Mouse (Mus musculus): ENCODE results near the gene Duxbl3. TPM values are rescaled to one million over a fixed set of nuclear protein-coding genes. Genes with fewer than 3 reads are reported as not detected.
A peak's percentile ranks its signal among the peaks of the same experiment; 100 is the strongest.
"Not testable (repeated sequence)": the region's sequence is repeated elsewhere in the genome, so short reads cannot be mapped to it uniquely, and the experiment has no call there.

Gene Duxbl3
- 1 to 10 TPM; 2.4 to 2.6 TPM for total RNA-seq (2021)

GRCm38 (mm10) chr14:26257756-26258617, at the start of gene Duxbl3:
Gene Duxbl3 (plus strand): TSS chr14:26257962.
- intact Hi-C loops (cut with DNase I); DNase-seq (ENCODE audit: extremely low spot score in 1 of 2, low spot score in 2 of 2): not testable (repeated sequence)

GRCm38 (mm10) chr14:26216233-26217000, 41.3 kb upstream of the Duxbl3 start:
- intact Hi-C loops (cut with DNase I); DNase-seq (ENCODE audit: extremely low spot score in 1 of 2, low spot score in 2 of 2): not testable (repeated sequence)

GRCm38 (mm10) chr14:26237183-26237582, 20.6 kb upstream of the Duxbl3 start:
- DNase-seq (ENCODE audit: extremely low spot score in 1 of 2, low spot score in 2 of 2); intact Hi-C loops (cut with DNase I): not testable (repeated sequence)

GRCm38 (mm10) chr14:26258729-26259128, 967 bp downstream of the Duxbl3 start:
- intact Hi-C loops (cut with DNase I); DNase-seq (ENCODE audit: extremely low spot score in 1 of 2, low spot score in 2 of 2): not testable (repeated sequence)

GRCm38 (mm10) chr14:26286737-26287136, 29.0 kb downstream of the Duxbl3 start:
- DNase-seq (ENCODE audit: extremely low spot score in 1 of 2, low spot score in 2 of 2); intact Hi-C loops (cut with DNase I): not testable (repeated sequence)

GRCm38 (mm10) chr14:26293859-26294258, 36.1 kb downstream of the Duxbl3 start:
- no peak for DNase-seq (ENCODE audit: extremely low spot score in 1 of 2, low spot score in 2 of 2)
- intact Hi-C loops (cut with DNase I) = no loop called here

GRCm38 (mm10) chr14:26297055-26297454, 39.3 kb downstream of the Duxbl3 start:
- intact Hi-C loops (cut with DNase I) = no loop called here
- no peak for DNase-seq (ENCODE audit: extremely low spot score in 1 of 2, low spot score in 2 of 2)

- DNase-seq (ENCODE audit: extremely low spot score in 1 of 2, low spot score in 2 of 2) = no peak
- intact Hi-C loops (cut with DNase I) = no loop called here
Observed at GRCm38 (mm10) chr14:26297484-26297883, 39.7 kb downstream of the Duxbl3 start.

GRCm38 (mm10) chr14:26303111-26303510, 45.3 kb downstream of the Duxbl3 start:
- peak; percentile 33 to 84 for DNase-seq (ENCODE audit: extremely low spot score in 1 of 2, low spot score in 2 of 2)
- intact Hi-C loops (cut with DNase I) = no loop called here

GRCm38 (mm10) chr14:26306032-26306431, 48.3 kb downstream of the Duxbl3 start:
- no peak for DNase-seq (ENCODE audit: extremely low spot score in 1 of 2, low spot score in 2 of 2)
- intact Hi-C loops (cut with DNase I) = no loop called here

GRCm38 (mm10) chr14:26308813-26309212, 51.1 kb downstream of the Duxbl3 start:
- no peak for DNase-seq (ENCODE audit: extremely low spot score in 1 of 2, low spot score in 2 of 2)

GRCm38 (mm10) chr14:26309511-26309910, 51.7 kb downstream of the Duxbl3 start:
- DNase-seq (ENCODE audit: extremely low spot score in 1 of 2, low spot score in 2 of 2) = no peak
- intact Hi-C loops (cut with DNase I) = no loop called here

More at GRCm38 (mm10) chr14:26308813-26309212, 51.1 kb downstream of the Duxbl3 start:
- intact Hi-C loops (cut with DNase I) = no loop called here

- no peak for DNase-seq (ENCODE audit: extremely low spot score in 1 of 2, low spot score in 2 of 2)
- intact Hi-C loops (cut with DNase I) = no loop called here
Observed at GRCm38 (mm10) chr14:26316246-26316730, 58.5 kb downstream of the Duxbl3 start.

Other genes starting within 250 kb of the Duxbl3 start
- 1 to 10 TPM; 1.2 to 3.3 TPM for gene Gm9780, start 215.3 kb upstream of the Duxbl3 start, total RNA-seq (2021)
- 10 to 100 TPM; 54.7 to 62.9 TPM for gene Tmem254c, start 190.6 kb upstream of the Duxbl3 start, total RNA-seq (2021)
- not detected for gene Cphx2, start 176.4 kb upstream of the Duxbl3 start, total RNA-seq (2021)
- not detected for gene Cphx3, start 175.7 kb upstream of the Duxbl3 start, total RNA-seq (2021)
- gene Duxbl2, start 139.6 kb upstream of the Duxbl3 start, total RNA-seq (2021) = under 1 TPM; 0.26 to 0.67 TPM
- gene Plac9b, start 75.5 kb upstream of the Duxbl3 start, total RNA-seq (2021) = 10 to 100 TPM; 14.5 to 20.4 TPM
- gene Tmem254b, start 50.9 kb upstream of the Duxbl3 start, total RNA-seq (2021) = 10 to 100 TPM; 32.4 to 36.6 TPM

Data from left cerebral cortex, postnatal 10 days (tissue).